Mouse (Mus musculus) spleen, adult 18-20 months (tissue): ENCODE measurements at regions not wholly inside any gene's neighbourhood (a gene's known extent, or its start where the extent isn't known, plus 50 kb on each side); places are given as distances from the start of the nearest gene placed in this dataset.
A peak's percentile ranks its signal among the peaks of the same experiment; 100 is the strongest.

Experiments
- DNase-seq, 2 experiments: peaks; one replicate each; pipeline ENCODE4 v3.0.0; 2022; ENCODE audit warnings: mixed read lengths in 2 of 2

GRCm38 (mm10) chr5:73803431-73803830, 152.3 kb downstream of the Spata18 start:
- DNase-seq, result no peak

GRCm38 (mm10) chr5:73804556-73805230, 153.5 kb downstream of the Spata18 start:
- no peak for DNase-seq

DNA sequence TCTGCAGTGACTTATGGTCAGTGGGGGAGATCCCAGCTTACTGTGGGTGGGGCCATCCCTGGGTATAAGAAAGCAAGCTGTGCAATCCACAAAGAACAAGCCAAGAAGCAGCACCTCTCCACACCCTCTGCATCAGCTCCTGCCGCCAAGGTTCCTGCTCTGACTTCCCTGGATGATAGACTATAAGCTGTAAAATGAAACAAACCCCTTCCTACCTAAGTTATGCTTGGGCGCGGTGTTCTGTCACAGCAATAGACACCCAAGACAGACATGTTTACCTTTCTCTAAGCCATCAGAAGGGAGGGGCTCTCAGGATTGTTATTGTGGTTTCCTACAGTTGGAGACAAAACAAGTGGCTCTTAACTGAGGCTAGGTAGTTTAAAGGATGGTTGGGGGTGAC, 159.5 kb downstream of the Spata18 start:
- no peak for DNase-seq

- no peak for DNase-seq
These were observed 159.9 kb downstream of the Spata18 start for GRCm38 (mm10) chr5:73811094-73811521.

- no peak for DNase-seq
These were observed 164.6 kb downstream of the Spata18 start for GRCm38 (mm10) chr5:73815752-73816151.

- no peak for DNase-seq
These were observed 166.0 kb downstream of the Spata18 start for GRCm38 (mm10) chr5:73817180-73817579.

GRCm38 (mm10) chr5:73821956-73822545, 170.9 kb downstream of the Spata18 start:
- no peak for DNase-seq

DNA sequence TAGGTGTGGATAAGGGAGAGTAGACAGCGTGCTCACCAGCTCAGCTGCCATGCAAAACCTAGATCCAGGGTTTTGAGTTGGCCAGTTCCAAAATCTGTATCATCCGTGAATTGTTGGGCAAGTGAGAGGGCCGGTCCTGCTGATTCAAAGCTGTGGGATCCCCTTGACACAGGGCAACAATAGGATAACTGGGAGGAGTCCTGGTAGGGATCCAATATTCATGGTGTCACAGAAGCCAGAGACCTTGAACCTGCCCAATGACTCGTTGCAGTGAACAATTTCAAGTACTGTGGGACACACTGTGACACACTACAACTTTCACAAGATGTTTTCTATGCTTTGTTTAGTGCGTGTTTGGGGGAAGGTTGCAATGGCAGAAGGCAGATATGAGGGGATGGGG, 172.2 kb downstream of the Spata18 start:
- DNase-seq, result no peak

DNA sequence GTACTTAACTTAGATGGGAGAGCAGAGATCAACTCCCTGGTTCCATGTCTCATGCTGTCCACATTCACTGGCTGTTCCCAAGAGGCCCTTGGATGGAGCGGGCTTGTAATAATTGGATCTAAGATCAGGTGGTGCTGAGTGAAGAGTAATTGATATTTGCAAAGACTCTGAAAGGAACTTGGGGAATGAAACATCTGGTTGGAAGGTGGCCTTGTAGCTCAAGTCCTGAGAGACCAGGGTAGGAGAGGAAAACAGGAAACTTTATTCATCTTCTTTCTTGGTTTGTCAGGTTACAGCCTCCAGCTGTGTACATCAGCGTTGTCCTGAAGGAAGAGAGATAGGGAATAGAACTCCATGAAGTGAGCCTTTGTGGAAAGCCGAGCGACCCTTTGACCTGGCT, 175.8 kb downstream of the Spata18 start:
- DNase-seq, result no peak

GRCm38 (mm10) chr5:73833721-73834120, 182.5 kb downstream of the Spata18 start:
- DNase-seq, result no peak

- DNase-seq, result no peak
These were observed 192.6 kb downstream of the Spata18 start for GRCm38 (mm10) chr5:73843776-73844175.

DNA sequence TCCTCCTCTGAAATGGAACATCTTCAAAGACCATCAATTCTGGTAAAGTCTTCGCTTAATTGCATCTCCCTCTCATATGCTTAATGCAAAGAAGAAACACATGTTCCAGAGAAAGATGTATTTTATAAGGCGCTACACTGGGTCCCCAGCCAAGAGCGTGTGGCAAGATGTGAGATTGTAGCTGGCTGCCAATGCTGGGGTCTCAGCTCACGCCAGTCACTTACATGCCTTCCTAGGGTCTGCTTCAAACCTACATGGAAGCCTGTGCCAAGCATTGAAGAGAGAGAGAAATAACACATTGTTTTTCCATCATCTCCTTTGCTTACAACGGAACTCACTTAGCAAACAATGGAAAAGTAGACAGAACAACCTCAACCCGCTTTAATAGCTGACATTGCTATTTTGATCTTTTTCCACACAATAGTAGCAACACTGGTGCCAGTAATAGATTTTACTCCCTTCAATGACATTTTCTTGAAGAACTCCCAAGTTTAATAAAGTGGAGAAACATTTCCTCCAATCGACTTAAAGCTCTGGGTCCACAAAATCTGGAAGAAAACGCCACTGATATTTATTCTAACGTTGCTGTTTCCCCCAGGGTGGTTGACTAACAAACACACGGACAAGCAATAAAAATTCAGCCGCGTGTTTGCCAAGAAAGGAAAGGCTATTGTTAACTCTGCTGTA, 195.1 kb downstream of the Spata18 start:
- no peak for DNase-seq

DNA sequence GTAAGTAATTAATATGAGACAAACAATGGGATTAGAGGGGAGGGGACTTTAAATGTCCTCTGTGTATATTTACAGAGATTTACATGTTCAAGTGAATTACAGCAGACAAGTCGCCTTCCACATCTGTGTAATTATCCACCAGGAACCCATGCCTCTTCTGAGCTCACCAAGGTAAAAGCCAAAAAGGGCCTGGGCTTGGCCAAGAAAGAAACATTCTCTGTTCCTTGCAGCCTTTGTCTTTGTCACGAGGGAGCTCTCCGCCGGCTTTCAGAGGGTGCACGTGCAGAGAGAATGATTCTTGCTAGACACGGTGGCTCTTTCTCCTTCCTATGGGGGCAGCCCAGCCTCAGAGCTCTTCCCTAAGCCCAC, 195.6 kb downstream of the Spata18 start:
- DNase-seq, result no peak

GRCm38 (mm10) chr5:73851501-73851900, 200.3 kb downstream of the Spata18 start:
- DNase-seq, result no peak

DNA sequence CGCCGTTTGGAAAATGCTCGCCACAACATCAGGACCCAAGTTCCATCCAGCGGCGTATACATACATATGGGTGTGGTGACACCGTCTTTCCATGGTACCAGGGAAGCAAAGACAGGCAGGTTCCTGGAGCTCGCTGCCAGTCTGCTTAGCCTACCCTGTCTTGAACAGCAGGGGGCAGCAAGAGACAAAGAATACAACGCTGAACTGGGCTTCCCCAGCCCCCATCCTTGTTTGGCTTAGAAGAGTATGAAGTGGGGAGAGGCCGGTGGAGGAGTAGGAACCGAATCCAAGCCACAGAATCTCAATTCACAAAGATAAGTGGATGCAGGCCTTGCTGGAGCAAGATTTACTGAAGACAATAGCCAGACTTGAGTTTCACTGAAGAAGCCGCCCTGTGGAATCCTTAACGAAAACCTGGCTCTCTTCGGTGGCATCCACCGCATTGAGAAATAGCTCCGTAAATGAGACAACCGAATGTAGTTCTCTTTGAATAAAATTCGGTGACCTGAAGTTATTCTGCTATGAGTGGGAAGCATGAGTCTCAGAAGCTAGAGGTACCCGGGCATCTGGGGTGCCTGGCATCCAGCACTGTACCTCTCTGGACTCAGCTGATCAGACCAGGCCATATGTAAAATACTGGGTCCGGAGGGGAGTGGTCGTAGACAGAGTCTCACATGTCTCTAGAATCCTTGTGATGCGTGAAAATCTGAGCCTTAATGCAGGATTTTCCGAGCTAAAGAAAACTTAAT, 203.0 kb downstream of the Spata18 start:
- peak in 1 of 2 experiments; percentile 15 for DNase-seq

DNA sequence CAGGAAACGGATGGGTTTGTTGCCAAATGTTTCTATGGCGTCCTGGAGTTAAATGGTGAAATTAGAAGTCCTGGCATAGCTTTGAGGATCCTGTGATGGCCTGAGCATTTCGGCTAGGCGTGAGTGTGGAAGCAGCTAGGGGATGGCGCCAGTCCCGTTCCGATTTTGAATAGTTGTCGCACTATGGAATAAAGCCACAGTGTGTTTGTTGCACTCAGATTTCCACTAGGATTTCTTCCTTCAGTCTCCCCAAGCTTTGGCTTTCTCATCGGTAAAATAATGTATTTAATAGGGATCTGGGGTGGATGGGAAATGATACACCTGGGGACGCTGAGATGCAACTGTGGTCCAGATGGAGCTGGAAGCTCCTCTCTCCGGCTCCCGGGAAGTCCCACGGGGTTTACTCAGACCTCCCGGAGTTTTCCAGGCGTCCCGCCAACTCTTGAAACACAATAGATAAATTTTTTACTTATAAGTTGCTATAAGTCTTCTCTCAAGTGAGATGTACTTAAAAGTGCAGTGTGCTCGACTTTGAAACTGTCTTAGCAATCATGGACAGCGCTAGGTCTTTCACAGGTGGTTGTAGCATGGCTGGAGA, 203.7 kb downstream of the Spata18 start:
- DNase-seq, result no peak

DNA sequence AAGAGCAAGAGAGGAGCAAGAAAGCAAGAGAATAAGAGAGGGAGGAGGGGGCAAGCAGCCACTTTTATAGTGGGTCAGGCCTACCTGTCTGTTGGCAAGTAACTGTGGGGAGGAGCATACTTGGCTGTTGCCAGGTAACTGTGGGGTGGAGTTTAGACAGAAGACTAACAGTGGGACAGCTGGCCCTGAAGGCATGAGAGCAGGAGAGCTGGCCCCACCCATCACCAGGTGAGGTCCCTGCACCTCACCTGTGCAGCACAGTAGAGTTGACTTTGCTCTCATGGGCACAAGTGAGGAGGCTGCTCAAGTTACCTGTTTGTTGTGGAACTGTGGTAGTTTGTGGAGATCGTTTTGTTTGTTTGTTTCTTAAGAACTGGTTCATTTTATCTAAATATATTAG, 208.1 kb downstream of the Spata18 start:
- DNase-seq, result no peak

GRCm38 (mm10) chr5:73864138-73864761, 204.0 kb downstream of the Usp46 start:
- peak in 1 of 2 experiments; percentile 21 for DNase-seq

- no peak for DNase-seq
These were observed 195.4 kb downstream of the Usp46 start for GRCm38 (mm10) chr5:73872641-73873421.

- DNase-seq, result no peak
These were observed 193.5 kb downstream of the Usp46 start for GRCm38 (mm10) chr5:73874770-73875169.

GRCm38 (mm10) chr5:73875847-73876246, 192.4 kb downstream of the Usp46 start:
- no peak for DNase-seq

DNA sequence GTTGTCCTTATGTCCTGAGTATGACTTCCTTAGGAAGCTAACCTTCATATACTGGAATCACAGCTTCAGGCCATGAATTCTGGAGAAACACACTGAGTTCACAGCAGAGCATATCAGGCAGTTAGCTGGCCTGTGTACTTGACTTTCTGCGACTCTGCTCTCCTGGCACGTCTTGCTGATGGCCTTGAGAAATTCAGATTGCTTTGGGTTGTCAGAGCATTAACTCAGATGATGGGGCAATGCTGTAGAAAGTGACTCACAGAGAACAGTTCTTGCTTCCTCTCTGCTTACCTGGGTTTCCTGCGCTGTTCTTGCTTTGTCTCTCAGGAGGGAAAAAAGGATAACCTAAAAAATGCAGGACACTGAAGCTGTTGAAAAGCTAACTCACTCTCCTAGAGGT, 187.3 kb downstream of the Usp46 start:
- no peak for DNase-seq
